15 mouse cellular contexts compared by ENCODE assay signal in the genomic region with DNA sequence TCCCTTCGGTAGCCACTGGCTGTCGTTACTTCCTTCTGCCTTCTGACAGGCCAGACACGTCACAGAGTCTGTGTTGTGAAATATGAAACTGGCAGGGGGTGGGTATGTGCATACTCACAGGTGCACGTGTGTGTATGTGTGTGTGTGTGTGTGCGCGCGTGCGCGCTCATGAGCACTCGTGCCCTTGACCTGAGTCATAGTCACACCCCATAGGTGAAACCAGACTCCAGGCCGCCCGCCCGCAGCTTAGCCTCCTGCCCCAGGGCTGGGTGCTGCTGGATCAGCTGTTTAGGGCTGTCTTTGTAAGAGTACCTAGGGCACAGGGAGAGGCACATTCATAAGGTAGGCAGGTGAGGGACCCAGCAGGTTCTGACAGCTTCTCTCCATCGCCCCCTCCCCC. TPM values are rescaled to one million over a fixed set of nuclear protein-coding genes. Genes with fewer than 3 reads are reported as not detected.
DNase-seq lines count a peak whose midpoint lies in the region; ATAC-seq and TF ChIP-seq lines count a peak whose summit lies in the region.
"Had no signal": no experiment of that assay in that cellular context is flagged by ENCODE, and none has a peak within 500 bp of the region (broad histone marks: within the 10 kb centered on the region; RNA-seq: fewer than 3 reads in every experiment).

No protein-coding gene starts in this region.

- H3K4me1 ChIP-seq in intestine, embryonic 15.5 days (replicated peaks), result peaks cover 14% of the 10 kb centered on the region
- H3K4me1 ChIP-seq in lung, embryonic 14.5 days (ENCODE audit: insufficient read depth), result 0 out of 2 replicates have a peak, but pooled peaks cover 3% of the 10 kb centered on the region
- peaks cover 17% of the 10 kb centered on the region; the same call in 1 of the 2 replicates for H3K4me1 ChIP-seq in stomach, embryonic 16.5 days (ENCODE audit: control insufficient read depth, insufficient read depth, low read length)

- H3K4me2 ChIP-seq in intestine, embryonic 15.5 days (replicated peaks), result no peak overlapping the region
- H3K4me2 ChIP-seq in lung, embryonic 14.5 days, result no peak overlapping the region
- peak overlapping the region; percentile 10; the same call in 1 of the 2 replicates for H3K4me2 ChIP-seq in stomach, embryonic 16.5 days (ENCODE audit: low read depth, low read length)

- H3K36me3 ChIP-seq in intestine, embryonic 15.5 days, result no peaks in the 10 kb centered on the region
- H3K36me3 ChIP-seq in lung, embryonic 14.5 days (ENCODE audit: insufficient read depth), result no peaks in the 10 kb centered on the region
- no peaks in the 10 kb centered on the region for H3K36me3 ChIP-seq in stomach, embryonic 16.5 days (ENCODE audit: control insufficient read depth, insufficient read depth, low read length)

- peak; percentile 45 for DNase-seq in gastrocnemius, adult 2 months
- no peak for DNase-seq in gastrocnemius, postnatal 10 days
- DNase-seq in lung, embryonic 14.5 days, result peak; percentile 57
- DNase-seq in cerebellum, adult 18-20 months, result no peak
- DNase-seq in layer of hippocampus, postnatal 10 days (ENCODE audit: low spot score in 2 of 2), result no peak
- no peak for DNase-seq in testis, postnatal 14 days (ENCODE audit: low spot score)
- DNase-seq: cerebellum, adult 9-10 months; heart, postnatal 4 days; right cerebral cortex, adult 18-20 months; thymus, adult 2 months had no signal

- peak overlapping the region; percentile 24; the same call in 1 of the 2 replicates for H3K27ac ChIP-seq in gastrocnemius, adult 2 months
- H3K27ac ChIP-seq in intestine, embryonic 15.5 days, result no peak overlapping the region
- no peak overlapping the region for H3K27ac ChIP-seq in lung, embryonic 14.5 days (ENCODE audit: low read depth)
- peak overlapping the region; percentile 80 for H3K27ac ChIP-seq in stomach, embryonic 16.5 days (ENCODE audit: low read length)
- H3K27ac ChIP-seq: macrophage had no signal

- intact Hi-C loops in gastrocnemius, adult 2 months (cut with DNase I), result no loop called here

- WGBS in intestine, embryonic 15.5 days, result 62% methylated on average over 14 of the region's 14 CpGs
- 51% methylated on average over 14 of the region's 14 CpGs for WGBS in lung, embryonic 14.5 days
- 45% methylated on average over 14 of the region's 14 CpGs for WGBS in stomach, embryonic 16.5 days

- TF ChIP-seq CTCF in gastrocnemius, adult 2 months (IDR thresholded peaks at IDR 0.05), result no peak
- TF ChIP-seq CTCF in lung, embryonic 14.5 days (IDR thresholded peaks at IDR 0.05; ENCODE audit: low read depth), result no peak

- H3K4me3 ChIP-seq in gastrocnemius, adult 2 months, result no peak overlapping the region
- no peak overlapping the region for H3K4me3 ChIP-seq in intestine, embryonic 15.5 days (replicated peaks)
- H3K4me3 ChIP-seq in lung, embryonic 14.5 days (ENCODE audit: low read depth, low read length), result no peak overlapping the region
- H3K4me3 ChIP-seq in stomach, embryonic 16.5 days (replicated peaks; ENCODE audit: low read length), result no peak overlapping the region
- H3K4me3 ChIP-seq: erythroblast, embryonic 14.5 days had no signal

- H3K27me3 ChIP-seq in intestine, embryonic 15.5 days (replicated peaks), result no peaks in the 10 kb centered on the region
- peaks cover 6% of the 10 kb centered on the region for H3K27me3 ChIP-seq in lung, embryonic 14.5 days (ENCODE audit: insufficient read depth, low read length)
- no peaks in the 10 kb centered on the region for H3K27me3 ChIP-seq in stomach, embryonic 16.5 days (ENCODE audit: control insufficient read depth, insufficient read depth, low read length)

- ATAC-seq in intestine, embryonic 15.5 days, result 0 out of 2 replicates have a peak, but pooled peaks have one; percentile 1
- peak; percentile 13; the same call in 1 of the 2 replicates for ATAC-seq in lung, embryonic 14.5 days (ENCODE audit: insufficient read depth)
- ATAC-seq in stomach, embryonic 16.5 days (ENCODE audit: insufficient read depth, low FRiP score), result peak; percentile 83
- ATAC-seq: Patski had no signal

- H3K9ac ChIP-seq in intestine, embryonic 15.5 days, result no peak overlapping the region
- no peak overlapping the region for H3K9ac ChIP-seq in lung, embryonic 14.5 days
- no peak overlapping the region for H3K9ac ChIP-seq in stomach, embryonic 16.5 days (ENCODE audit: low read length)

- no peaks in the 10 kb centered on the region for H3K9me3 ChIP-seq in intestine, embryonic 15.5 days
- H3K9me3 ChIP-seq in lung, embryonic 14.5 days (ENCODE audit: low read depth, low read length), result no peaks in the 10 kb centered on the region
- H3K9me3 ChIP-seq in stomach, embryonic 16.5 days (replicated peaks; ENCODE audit: control insufficient read depth, low read length), result no peaks in the 10 kb centered on the region

RNA-seq across cellular contexts. Expression of a gene that starts 19.4 kb away (rescaled TPM):
- not detected for total RNA-seq in gastrocnemius, adult 2 months (2021)
- under 1 TPM in 1 of 2 experiments, not detected in 1; 0.38 TPM for total RNA-seq in gastrocnemius, postnatal 10 days (2021)
- 26.8 and 31.8 TPM in 2 replicates for polyA plus RNA-seq in intestine, embryonic 15.5 days (2015; fragmentation: Nextera tagmentation; extraction: Ambion mirVana)
- polyA plus RNA-seq in lung, embryonic 14.5 days (2014; fragmentation: Nextera tagmentation; extraction: Ambion mirVana), result 1.6 TPM in 2 replicates
- polyA plus RNA-seq in stomach, embryonic 16.5 days (2015; fragmentation: Nextera tagmentation; extraction: Ambion mirVana), result 3.8 and 5.2 TPM in 2 replicates
- 1 to 10 TPM; 1.5 to 2.7 TPM for total RNA-seq in layer of hippocampus, postnatal 10 days (2021)
- polyA plus RNA-seq: erythroblast, embryonic 14.5 days; macrophage had no signal

RNA-seq across cellular contexts. Expression of a gene that starts 20.1 kb away (rescaled TPM):
- total RNA-seq in gastrocnemius, adult 2 months (2021), result 1 to 10 TPM; 3.6 to 3.7 TPM
- total RNA-seq in gastrocnemius, postnatal 10 days (2021), result 10 to 100 TPM; 10.3 to 12.4 TPM
- 2.9 and 3.0 TPM in 2 replicates for polyA plus RNA-seq in intestine, embryonic 15.5 days (2015; fragmentation: Nextera tagmentation; extraction: Ambion mirVana)
- 2.2 and 2.3 TPM in 2 replicates for polyA plus RNA-seq in lung, embryonic 14.5 days (2014; fragmentation: Nextera tagmentation; extraction: Ambion mirVana)
- 2.6 and 3.5 TPM in 2 replicates for polyA plus RNA-seq in stomach, embryonic 16.5 days (2015; fragmentation: Nextera tagmentation; extraction: Ambion mirVana)
- 10 to 100 TPM in 1 of 2 experiments, 1 to 10 TPM in 1; 7.6 to 10.0 TPM for total RNA-seq in layer of hippocampus, postnatal 10 days (2021)
- polyA plus RNA-seq: erythroblast, embryonic 14.5 days; macrophage had no signal

Comparison
In these comparisons a context has a peak if more than half of its experiments do, and no peak if none do; other contexts are left out.
1. DNase-seq: peak in gastrocnemius, adult 2 months (single experiment) and lung, embryonic 14.5 days (single experiment); none in gastrocnemius, postnatal 10 days (single experiment), cerebellum, adult 18-20 months (0 of 2), layer of hippocampus, postnatal 10 days (0 of 2) and testis, postnatal 14 days (single experiment).
2. H3K27ac ChIP-seq: peak in gastrocnemius, adult 2 months (single experiment) and stomach, embryonic 16.5 days (single experiment); none in intestine, embryonic 15.5 days (single experiment) and lung, embryonic 14.5 days (single experiment).
3. ATAC-seq: peak in every context shown above with its lines; median percentile 83 in stomach, embryonic 16.5 days; 13 in lung, embryonic 14.5 days; 1 in intestine, embryonic 15.5 days.